23 mouse cellular contexts compared by ENCODE assay signal in the genomic region with DNA sequence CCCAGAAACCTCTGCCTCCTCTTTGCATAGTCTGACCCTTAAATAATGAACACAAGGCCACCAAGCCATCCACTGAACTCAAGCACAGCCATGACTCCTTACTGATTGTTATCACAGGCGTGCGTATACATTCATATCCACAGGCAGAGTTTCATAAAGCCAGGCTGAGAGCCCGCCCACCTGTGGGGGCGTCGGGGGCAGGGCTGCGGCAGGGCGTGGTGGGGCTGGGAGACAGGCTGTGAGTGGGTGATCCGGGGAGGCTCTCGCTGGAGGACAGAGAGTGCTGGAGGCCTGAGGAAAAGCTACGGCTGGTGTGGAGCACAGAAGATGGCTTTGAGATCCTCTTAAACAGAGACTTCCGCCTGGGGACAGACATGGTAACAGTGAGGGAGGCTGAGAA. TPM values are rescaled to one million over a fixed set of nuclear protein-coding genes. Genes with fewer than 3 reads are reported as not detected.
DNase-seq lines count a peak whose midpoint lies in the region; ATAC-seq and TF ChIP-seq lines count a peak whose summit lies in the region.
"Had no signal": no experiment of that assay in that cellular context is flagged by ENCODE, and none has a peak within 500 bp of the region (broad histone marks: within the 10 kb centered on the region; RNA-seq: fewer than 3 reads in every experiment).

No protein-coding gene starts in this region.

- peaks cover 20% of the 10 kb centered on the region for H3K4me1 ChIP-seq in forebrain, embryonic 12.5 days
- H3K4me1 ChIP-seq in forebrain, embryonic 11.5 days (replicated peaks; ENCODE audit: control insufficient read depth, insufficient read depth, low read length) = peaks cover 8% of the 10 kb centered on the region; the same call in 1 of the 2 replicates
- peaks cover 2% of the 10 kb centered on the region for H3K4me1 ChIP-seq in ES-Bruce4 (ENCODE audit: control insufficient read depth, insufficient read depth, low read length)
- peaks cover 21% of the 10 kb centered on the region for H3K4me1 ChIP-seq in embryonic facial prominence, embryonic 13.5 days
- peaks cover 34% of the 10 kb centered on the region for H3K4me1 ChIP-seq in hindbrain, embryonic 10.5 days (replicated peaks)

- no peak for ATAC-seq in forebrain, embryonic 12.5 days (ENCODE audit: low FRiP score)
- ATAC-seq in forebrain, embryonic 11.5 days (replicated peaks; ENCODE audit: low FRiP score) = no peak
- no peak for ATAC-seq in embryonic facial prominence, embryonic 13.5 days (ENCODE audit: insufficient number of reproducible peaks, insufficient read depth, low FRiP score, low TSS enrichment, low read depth)
- ATAC-seq: activated CD4-positive, CD25-positive, alpha-beta regulatory T cell, adult 4 months; hindbrain, embryonic 16.5 days; Patski had no signal

- no peak overlapping the region for H3K27ac ChIP-seq in forebrain, embryonic 12.5 days
- H3K27ac ChIP-seq in forebrain, embryonic 11.5 days (ENCODE audit: low read depth, low read length) = no peak overlapping the region
- no peak overlapping the region for H3K27ac ChIP-seq in ES-Bruce4 (ENCODE audit: insufficient read depth, low read length)
- no peak overlapping the region for H3K27ac ChIP-seq in embryonic facial prominence, embryonic 13.5 days
- H3K27ac ChIP-seq in hindbrain, embryonic 10.5 days = no peak overlapping the region
- H3K27ac ChIP-seq: heart, embryonic 15.5 days; limb, embryonic 15.5 days had no signal

- no peak for TF ChIP-seq CTCF in ES-Bruce4 (IDR thresholded peaks at IDR 0.05; ENCODE audit: low read depth, low read length)

- H3K9me3 ChIP-seq in forebrain, embryonic 12.5 days = no peaks in the 10 kb centered on the region
- H3K9me3 ChIP-seq in forebrain, embryonic 11.5 days (ENCODE audit: control insufficient read depth, low read length) = no peaks in the 10 kb centered on the region
- H3K9me3 ChIP-seq in ES-Bruce4 (replicated peaks; ENCODE audit: control insufficient read depth, insufficient read depth, low read length, poor library complexity, severe bottlenecking) = no peaks in the 10 kb centered on the region
- no peaks in the 10 kb centered on the region for H3K9me3 ChIP-seq in embryonic facial prominence, embryonic 13.5 days
- no peaks in the 10 kb centered on the region for H3K9me3 ChIP-seq in hindbrain, embryonic 10.5 days
- H3K9me3 ChIP-seq: heart, embryonic 15.5 days; limb, embryonic 15.5 days had no signal

- no peak overlapping the region for H3K4me3 ChIP-seq in forebrain, embryonic 12.5 days (replicated peaks)
- no peak overlapping the region for H3K4me3 ChIP-seq in forebrain, embryonic 11.5 days (ENCODE audit: low read depth, low read length)
- H3K4me3 ChIP-seq in ES-Bruce4 (ENCODE audit: low read depth, low read length) = peak overlapping the region; percentile 44
- H3K4me3 ChIP-seq in embryonic facial prominence, embryonic 13.5 days = no peak overlapping the region
- no peak overlapping the region for H3K4me3 ChIP-seq in hindbrain, embryonic 10.5 days
- H3K4me3 ChIP-seq: heart, embryonic 15.5 days; limb, embryonic 15.5 days had no signal

- 82% methylated on average over 11 of the region's 11 CpGs for WGBS in forebrain, embryonic 12.5 days
- WGBS in forebrain, embryonic 11.5 days = 80% methylated on average over 11 of the region's 11 CpGs
- WGBS in embryonic facial prominence, embryonic 13.5 days = 76% methylated on average over 11 of the region's 11 CpGs
- WGBS in hindbrain, embryonic 10.5 days = 79% methylated on average over 11 of the region's 11 CpGs

- no peak for DNase-seq in forebrain, embryonic 11.5 days (ENCODE audit: low spot score)
- peak; percentile 37 to 55 for DNase-seq in left cerebral cortex, postnatal 36 days (ENCODE audit: low spot score in 2 of 2)
- no peak for DNase-seq in left cerebral cortex, adult 8-10 months (ENCODE audit: low spot score in 2 of 2)
- DNase-seq in hindbrain, embryonic 10.5 days (ENCODE audit: low spot score) = no peak
- DNase-seq: adrenal gland, postnatal 10 days; cerebellum, postnatal 10 days; gastrocnemius, postnatal 10 days; heart, adult 18-20 months; heart, postnatal 4 days; kidney, adult 9 months; kidney, postnatal 4 days; lung, adult 2 months; right cerebral cortex, adult 18-20 months; thymus, postnatal 25 days had no signal

- H3K36me3 ChIP-seq in forebrain, embryonic 12.5 days (replicated peaks) = peaks cover 58% of the 10 kb centered on the region
- no peaks in the 10 kb centered on the region; the same call in 1 of the 2 replicates for H3K36me3 ChIP-seq in forebrain, embryonic 11.5 days (ENCODE audit: control insufficient read depth, insufficient read depth, low read length)
- H3K36me3 ChIP-seq in ES-Bruce4 (ENCODE audit: control insufficient read depth, insufficient read depth, low read length, poor library complexity, severe bottlenecking) = no peaks in the 10 kb centered on the region
- H3K36me3 ChIP-seq in embryonic facial prominence, embryonic 13.5 days = peaks cover 70% of the 10 kb centered on the region
- H3K36me3 ChIP-seq in hindbrain, embryonic 10.5 days = peaks cover 72% of the 10 kb centered on the region

- no peak overlapping the region for H3K4me2 ChIP-seq in forebrain, embryonic 12.5 days
- no peak overlapping the region for H3K4me2 ChIP-seq in forebrain, embryonic 11.5 days (ENCODE audit: low read depth, low read length, severe bottlenecking)
- no peak overlapping the region for H3K4me2 ChIP-seq in embryonic facial prominence, embryonic 13.5 days
- H3K4me2 ChIP-seq: heart, embryonic 15.5 days; limb, embryonic 15.5 days had no signal

- no peak for TF ChIP-seq EP300 in ES-Bruce4 (IDR thresholded peaks at IDR 0.05; ENCODE audit: insufficient read depth, low read depth, low read length)

- 0 out of 2 replicates have a peak overlapping the region, but pooled peaks have one; percentile 29 for H3K9ac ChIP-seq in forebrain, embryonic 12.5 days
- no peak overlapping the region for H3K9ac ChIP-seq in forebrain, embryonic 11.5 days (ENCODE audit: low read length)
- H3K9ac ChIP-seq in ES-Bruce4 (ENCODE audit: low read depth, poor library complexity, severe bottlenecking) = peak overlapping the region; percentile 27
- peak overlapping the region; percentile 52; the same call in 1 of the 2 replicates for H3K9ac ChIP-seq in embryonic facial prominence, embryonic 13.5 days
- H3K9ac ChIP-seq: heart, embryonic 15.5 days; limb, embryonic 15.5 days had no signal

- H3K27me3 ChIP-seq in forebrain, embryonic 12.5 days = no peaks in the 10 kb centered on the region
- H3K27me3 ChIP-seq in forebrain, embryonic 11.5 days (ENCODE audit: control insufficient read depth, insufficient read depth, low read length) = no peaks in the 10 kb centered on the region
- no peaks in the 10 kb centered on the region for H3K27me3 ChIP-seq in ES-Bruce4 (ENCODE audit: control insufficient read depth, insufficient read depth, low read length, poor library complexity, severe bottlenecking)
- H3K27me3 ChIP-seq in embryonic facial prominence, embryonic 13.5 days = no peaks in the 10 kb centered on the region
- no peaks in the 10 kb centered on the region for H3K27me3 ChIP-seq in hindbrain, embryonic 10.5 days (ENCODE audit: insufficient read depth, poor library complexity, severe bottlenecking)
- H3K27me3 ChIP-seq: heart, embryonic 15.5 days; limb, embryonic 15.5 days; Patski had no signal

- TF ChIP-seq POLR2A in ES-Bruce4 (IDR thresholded peaks at IDR 0.05; ENCODE audit: insufficient read depth, low read length) = no peak

- intact Hi-C loops in left cerebral cortex, postnatal 36 days (cut with DNase I) = no loop called here

RNA-seq across cellular contexts. Expression of a gene that starts 3.6 kb away (rescaled TPM):
- polyA plus RNA-seq in forebrain, embryonic 12.5 days (2016; fragmentation: Nextera tagmentation; extraction: Ambion mirVana) = 72.7 and 79.1 TPM in 2 replicates
- polyA plus RNA-seq in forebrain, embryonic 11.5 days (2014; fragmentation: Nextera tagmentation; extraction: Ambion mirVana) = 58.9 and 61.6 TPM in 2 replicates
- total RNA-seq in left cerebral cortex, postnatal 36 days (2021) = 100 to 1,000 TPM; 152 to 164 TPM
- total RNA-seq in left cerebral cortex, adult 8-10 months (2022) = 100 to 1,000 TPM; 143 to 151 (median 149) TPM
- polyA plus RNA-seq in ES-Bruce4 (2011; ENCODE audit: insufficient read depth, insufficient read length, low read depth, missing spikeins) = 20.1 and 25.1 TPM in 2 replicates
- polyA plus RNA-seq in embryonic facial prominence, embryonic 13.5 days (2015; fragmentation: Nextera tagmentation; extraction: Ambion mirVana) = 76.8 and 85.4 TPM in 2 replicates
- polyA plus RNA-seq in hindbrain, embryonic 10.5 days (2016; fragmentation: Nextera tagmentation; extraction: Ambion mirVana) = 73.4 and 82.1 TPM in 2 replicates

RNA-seq across cellular contexts. Expression of a gene that starts 19.3 kb away (rescaled TPM):
- polyA plus RNA-seq in forebrain, embryonic 12.5 days (2016; fragmentation: Nextera tagmentation; extraction: Ambion mirVana) = 33.2 and 34.5 TPM in 2 replicates
- polyA plus RNA-seq in forebrain, embryonic 11.5 days (2014; fragmentation: Nextera tagmentation; extraction: Ambion mirVana) = 31.0 and 34.1 TPM in 2 replicates
- 10 to 100 TPM; 33.9 to 41.5 TPM for total RNA-seq in left cerebral cortex, postnatal 36 days (2021)
- 10 to 100 TPM; 31.0 to 39.0 (median 32.8) TPM for total RNA-seq in left cerebral cortex, adult 8-10 months (2022)
- 17.7 and 19.1 TPM in 2 replicates for polyA plus RNA-seq in ES-Bruce4 (2011; ENCODE audit: insufficient read depth, insufficient read length, low read depth, missing spikeins)
- 29.3 and 36.7 TPM in 2 replicates for polyA plus RNA-seq in embryonic facial prominence, embryonic 13.5 days (2015; fragmentation: Nextera tagmentation; extraction: Ambion mirVana)
- 35.0 and 40.6 TPM in 2 replicates for polyA plus RNA-seq in hindbrain, embryonic 10.5 days (2016; fragmentation: Nextera tagmentation; extraction: Ambion mirVana)

RNA-seq across cellular contexts. Expression of a gene that starts 24.8 kb away (rescaled TPM):
- polyA plus RNA-seq in forebrain, embryonic 12.5 days (2016; fragmentation: Nextera tagmentation; extraction: Ambion mirVana) = 14.5 and 16.8 TPM in 2 replicates
- polyA plus RNA-seq in forebrain, embryonic 11.5 days (2014; fragmentation: Nextera tagmentation; extraction: Ambion mirVana) = 15.9 and 17.4 TPM in 2 replicates
- 100 to 1,000 TPM; 312 to 338 TPM for total RNA-seq in left cerebral cortex, postnatal 36 days (2021)
- total RNA-seq in left cerebral cortex, adult 8-10 months (2022) = 100 to 1,000 TPM; 276 to 316 (median 288) TPM
- 9.1 and 10.9 TPM in 2 replicates for polyA plus RNA-seq in ES-Bruce4 (2011; ENCODE audit: insufficient read depth, insufficient read length, low read depth, missing spikeins)
- 12.5 and 13.8 TPM in 2 replicates for polyA plus RNA-seq in embryonic facial prominence, embryonic 13.5 days (2015; fragmentation: Nextera tagmentation; extraction: Ambion mirVana)
- polyA plus RNA-seq in hindbrain, embryonic 10.5 days (2016; fragmentation: Nextera tagmentation; extraction: Ambion mirVana) = 11.4 and 18.2 TPM in 2 replicates

RNA-seq across cellular contexts. Expression of a gene that starts 25.6 kb away (rescaled TPM):
- 87.8 and 95.4 TPM in 2 replicates for polyA plus RNA-seq in forebrain, embryonic 12.5 days (2016; fragmentation: Nextera tagmentation; extraction: Ambion mirVana)
- polyA plus RNA-seq in forebrain, embryonic 11.5 days (2014; fragmentation: Nextera tagmentation; extraction: Ambion mirVana) = 42.7 and 49.7 TPM in 2 replicates
- 100 to 1,000 TPM; 824 to 964 TPM for total RNA-seq in left cerebral cortex, postnatal 36 days (2021)
- 100 to 1,000 TPM; 805 to 866 (median 821) TPM for total RNA-seq in left cerebral cortex, adult 8-10 months (2022)
- polyA plus RNA-seq in ES-Bruce4 (2011; ENCODE audit: insufficient read depth, insufficient read length, low read depth, missing spikeins) = 6.2 and 6.3 TPM in 2 replicates
- polyA plus RNA-seq in embryonic facial prominence, embryonic 13.5 days (2015; fragmentation: Nextera tagmentation; extraction: Ambion mirVana) = 23.8 TPM in 2 replicates
- polyA plus RNA-seq in hindbrain, embryonic 10.5 days (2016; fragmentation: Nextera tagmentation; extraction: Ambion mirVana) = 24.8 and 70.3 TPM in 2 replicates

RNA-seq across cellular contexts. Expression of a gene that starts 28.2 kb away (rescaled TPM):
- not detected in 2 replicates for polyA plus RNA-seq in forebrain, embryonic 12.5 days (2016; fragmentation: Nextera tagmentation; extraction: Ambion mirVana)
- not detected in 2 replicates for polyA plus RNA-seq in forebrain, embryonic 11.5 days (2014; fragmentation: Nextera tagmentation; extraction: Ambion mirVana)
- total RNA-seq in left cerebral cortex, postnatal 36 days (2021) = 1 to 10 TPM in 1 of 2 experiments, under 1 TPM in 1; 0.86 to 1.1 TPM
- total RNA-seq in left cerebral cortex, adult 8-10 months (2022) = 1 to 10 TPM in 2 of 4 experiments, under 1 TPM in 2; 0.84 to 1.3 (median 1.0) TPM
- 1.1 and 2.0 TPM in 2 replicates for polyA plus RNA-seq in ES-Bruce4 (2011; ENCODE audit: insufficient read depth, insufficient read length, low read depth, missing spikeins)
- polyA plus RNA-seq in embryonic facial prominence, embryonic 13.5 days (2015; fragmentation: Nextera tagmentation; extraction: Ambion mirVana) = 0.07 and 0.54 TPM in 2 replicates
- 0.05 TPM in 1 of 2 replicates, not detected in the other for polyA plus RNA-seq in hindbrain, embryonic 10.5 days (2016; fragmentation: Nextera tagmentation; extraction: Ambion mirVana)
- polyA plus RNA-seq: neural tube, embryonic 11.5 days had no signal

Comparison
In these comparisons a context has a peak if more than half of its experiments do, and no peak if none do; other contexts are left out.
1. DNase-seq: peak in left cerebral cortex, postnatal 36 days (2 of 2); none in forebrain, embryonic 11.5 days (single experiment), left cerebral cortex, adult 8-10 months (0 of 2) and hindbrain, embryonic 10.5 days (single experiment).